Mouse (Mus musculus) testis, adult 2 months (tissue): ENCODE data around the gene Itgal.
"Not testable (repeated sequence)": the region's sequence is repeated elsewhere in the genome, so short reads cannot be mapped to it uniquely, and the experiment has no call there.

Source experiments
- CTCF ChIP-seq: fragments of 200-500 bp; IDR thresholded peaks from 2 replicates; pipeline ENCODE4 v1.5.1; 2012; ENCODE audit warnings: low read depth, mild to moderate bottlenecking, inconsistent platforms, low read length, moderate library complexity; ENCODE audit not compliant: control insufficient read depth, insufficient read depth, insufficient replicate concordance
- POLR2A ChIP-seq: fragments of 200-500 bp; IDR thresholded peaks from 2 replicates; pipeline ENCODE4 v1.6.1; 2012; ENCODE audit warnings: low read depth, mild to moderate bottlenecking, inconsistent platforms, low read length, moderate library complexity; ENCODE audit not compliant: control insufficient read depth

GRCm38 (mm10) chr7:127250511-127250910 is 45.5 kb upstream of the Itgal start:
- not testable (repeated sequence) for TF ChIP-seq CTCF, POLR2A
